Mouse (Mus musculus) ES-E14 (cell line): Measurements from ENCODE around the gene Ift27.

Experiments used
- CHD2 ChIP-seq: IDR thresholded peaks from 2 replicates; pipeline ENCODE4 v1.6.1; 2014; ENCODE audit warnings: mild to moderate bottlenecking, low read depth, low read length, inconsistent platforms
- ZC3H11A ChIP-seq: IDR thresholded peaks from 2 replicates; pipeline ENCODE4 v1.6.1; 2012; ENCODE audit warnings: low read depth, mild to moderate bottlenecking, inconsistent platforms, low read length, borderline replicate concordance

DNA sequence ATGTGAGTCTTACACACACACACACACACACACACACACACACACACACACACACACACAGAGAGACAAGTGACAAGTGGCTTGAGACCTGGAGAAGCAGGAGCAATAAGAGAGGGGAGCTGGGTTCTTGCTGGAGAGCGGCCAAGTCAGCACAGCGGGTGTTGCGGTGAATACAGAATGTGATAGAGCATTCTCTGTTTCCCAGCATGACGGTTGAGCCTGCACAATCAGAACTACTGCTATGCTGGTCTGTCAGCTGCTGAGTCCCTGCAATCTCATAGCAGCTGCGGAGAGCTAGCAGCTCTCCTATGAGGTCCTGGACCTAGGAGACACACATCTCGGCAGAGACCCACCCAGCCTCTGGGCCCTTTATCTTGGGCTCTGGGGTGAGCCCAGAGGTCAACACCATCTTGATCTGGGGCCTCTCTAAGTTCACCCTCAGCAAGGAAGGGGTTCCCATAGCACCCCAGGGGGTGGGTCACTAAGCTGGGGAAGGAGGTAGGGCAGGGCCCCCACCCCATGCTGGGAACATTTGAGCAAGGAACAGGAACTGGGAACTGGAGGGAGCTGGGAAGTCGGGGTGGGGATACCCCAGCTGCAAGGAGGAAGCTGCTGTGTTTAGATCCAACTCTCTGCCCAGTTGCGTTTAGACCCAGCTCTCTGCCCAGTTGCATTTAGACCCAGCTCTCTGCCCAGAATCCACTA lies 7.9 kb upstream of the Ift27 start:
- TF ChIP-seq ZC3H11A (no peak), CHD2 (no peak)
